In the genomic region with DNA sequence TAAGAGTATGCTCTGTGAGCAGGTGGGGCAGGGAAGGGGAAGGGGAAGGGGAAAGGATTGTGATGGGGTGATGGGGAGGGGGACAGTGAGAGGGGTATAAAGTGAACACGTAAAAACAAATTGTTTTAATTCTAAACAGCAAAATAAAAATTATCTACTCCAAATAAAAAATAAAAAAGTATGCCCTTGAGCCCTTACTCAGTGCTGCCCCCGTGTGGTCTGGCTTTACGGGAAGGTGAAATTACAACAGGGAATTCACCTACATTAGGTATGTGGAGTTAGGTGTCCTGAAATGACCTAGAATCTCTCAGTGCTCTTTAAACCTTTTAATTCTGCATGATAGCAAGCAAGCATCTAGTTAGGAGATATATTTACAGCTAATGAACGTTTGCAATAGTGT, we compare ENCODE assay signal across 10 mouse cellular contexts.
A peak's percentile ranks its signal among the peaks of the same experiment; 100 is the strongest.
DNase-seq lines count a peak whose midpoint lies in the region; ATAC-seq and TF ChIP-seq lines count a peak whose summit lies in the region.
"Had no signal": no experiment of that assay in that cellular context is flagged by ENCODE, and none has a peak within 500 bp of the region (broad histone marks: within the 10 kb centered on the region; RNA-seq: fewer than 3 reads in every experiment).

No protein-coding gene starts in this region.

- no peak for DNase-seq in heart, adult 11 months
- DNase-seq in 416B (ENCODE audit: low read depth) (peak; percentile 45), G1E (ENCODE audit: low spot score) (no peak)
- DNase-seq in embryo, embryonic 10 days (ENCODE audit: low spot score): peak; percentile 39
- no peak for DNase-seq in frontal cortex, postnatal 36 days (ENCODE audit: low spot score in 2 of 2)
- no peak for DNase-seq in layer of hippocampus, adult 9-11 months
- DNase-seq: liver, embryonic 13.5 days had no signal

- H3K9me3 ChIP-seq in heart, embryonic 16.5 days (replicated peaks; ENCODE audit: control insufficient read depth, low read length): no peaks in the 10 kb centered on the region
- H3K9me3 ChIP-seq in G1E (replicated peaks): peaks cover 63% of the 10 kb centered on the region
- H3K9me3 ChIP-seq: embryonic facial prominence, embryonic 12.5 days; liver, embryonic 13.5 days had no signal

- peak; percentile 27; the same call in 1 of the 2 replicates for TF ChIP-seq CTCF in G1E (IDR thresholded peaks at IDR 0.05; ENCODE audit: low read depth, low read length)

- WGBS in heart, embryonic 16.5 days: 43% methylated on average over 4 of the region's 4 CpGs

- H3K27me3 ChIP-seq in heart, embryonic 16.5 days (ENCODE audit: control insufficient read depth, insufficient read depth, low read length): no peaks in the 10 kb centered on the region
- H3K27me3 ChIP-seq in G1E (ENCODE audit: insufficient read depth, low read length): no peaks in the 10 kb centered on the region
- H3K27me3 ChIP-seq: embryonic facial prominence, embryonic 12.5 days; liver, embryonic 13.5 days had no signal

- H3K9ac ChIP-seq in heart, embryonic 16.5 days (ENCODE audit: low read length): no peak overlapping the region
- H3K9ac ChIP-seq: embryonic facial prominence, embryonic 12.5 days; liver, embryonic 13.5 days had no signal

- H3K4me3 ChIP-seq in heart, embryonic 16.5 days (ENCODE audit: low read length): no peak overlapping the region
- H3K4me3 ChIP-seq in G1E (ENCODE audit: low read depth, low read length): no peak overlapping the region
- H3K4me3 ChIP-seq: embryonic facial prominence, embryonic 12.5 days; liver, embryonic 13.5 days had no signal

- no peak for ATAC-seq in heart, embryonic 16.5 days (replicated peaks; ENCODE audit: extremely low read depth, insufficient read depth, low FRiP score)
- no peak for ATAC-seq in G1E (ENCODE audit: extremely low read depth, insufficient number of reproducible peaks, low FRiP score, poor library complexity, severe bottlenecking)
- 0 out of 2 replicates have a peak, but pooled peaks have one; percentile 35 for ATAC-seq in megakaryocyte progenitor cell, adult 5-6 weeks (replicated peaks; ENCODE audit: poor library complexity)

- peaks cover 10% of the 10 kb centered on the region; the same call in 1 of the 2 replicates for H3K36me3 ChIP-seq in heart, embryonic 16.5 days (ENCODE audit: control insufficient read depth, insufficient read depth)
- H3K36me3 ChIP-seq in G1E (replicated peaks): no peaks in the 10 kb centered on the region
- H3K36me3 ChIP-seq: embryonic facial prominence, embryonic 12.5 days; liver, embryonic 13.5 days had no signal

- H3K4me2 ChIP-seq in heart, embryonic 16.5 days (ENCODE audit: low read depth, low read length): no peak overlapping the region
- H3K4me2 ChIP-seq: embryonic facial prominence, embryonic 12.5 days; liver, embryonic 13.5 days had no signal

- H3K27ac ChIP-seq in heart, embryonic 16.5 days (ENCODE audit: low read length): peak overlapping the region; percentile 90
- H3K27ac ChIP-seq: embryonic facial prominence, embryonic 12.5 days; liver, embryonic 13.5 days had no signal

- H3K4me1 ChIP-seq in heart, embryonic 16.5 days (ENCODE audit: control insufficient read depth, insufficient read depth, low read length): peaks cover 10% of the 10 kb centered on the region
- H3K4me1 ChIP-seq in G1E (ENCODE audit: insufficient read depth, low read depth, low read length): no peaks in the 10 kb centered on the region
- H3K4me1 ChIP-seq: embryonic facial prominence, embryonic 12.5 days; liver, embryonic 13.5 days had no signal

Comparison
In these comparisons a context has a peak if more than half of its experiments do, and no peak if none do; other contexts are left out.
1. DNase-seq: peak in 416B (single experiment) and embryo, embryonic 10 days (single experiment); none in heart, adult 11 months (single experiment), G1E (single experiment), frontal cortex, postnatal 36 days (0 of 2) and layer of hippocampus, adult 9-11 months (single experiment).